ENCODE assay signal across 8 mouse cellular contexts in the genomic region with DNA sequence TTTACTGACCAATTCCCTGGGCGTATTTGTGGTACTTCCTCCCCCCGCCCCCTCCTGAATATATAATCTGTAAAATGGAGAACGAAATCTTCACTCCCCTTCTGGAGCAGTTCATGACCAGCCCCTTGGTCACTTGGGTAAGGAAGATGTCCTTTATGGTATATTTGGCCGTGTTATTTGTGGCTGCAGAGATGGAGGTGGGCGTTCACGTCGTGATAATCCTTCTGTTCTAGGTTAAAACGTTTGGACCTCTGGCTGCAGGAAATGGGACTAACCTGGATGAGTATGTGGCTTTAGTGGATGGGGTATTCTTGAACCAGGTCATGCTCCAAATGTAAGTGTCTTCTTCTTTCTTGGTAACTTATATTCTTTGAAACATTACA. TPM values are rescaled to one million over a fixed set of nuclear protein-coding genes. Genes with fewer than 3 reads are reported as not detected.
DNase-seq lines count a peak whose midpoint lies in the region; ATAC-seq and TF ChIP-seq lines count a peak whose summit lies in the region.

No protein-coding gene starts in this region.

- ATAC-seq in kidney, postnatal 0 days (replicated peaks; ENCODE audit: low FRiP score, low read depth) = peak; percentile 2; the same call in 1 of the 2 replicates
- ATAC-seq in forebrain, postnatal 0 days = no peak; the same call in 1 of the 2 replicates
- no peak for ATAC-seq in liver, embryonic 14.5 days (ENCODE audit: insufficient read depth)

- H3K9ac ChIP-seq in kidney, postnatal 0 days (ENCODE audit: low read depth, low read length) = peak overlapping the region; percentile 87
- H3K9ac ChIP-seq in forebrain, postnatal 0 days = peak overlapping the region; percentile 97
- H3K9ac ChIP-seq in liver, embryonic 14.5 days (replicated peaks) = peak overlapping the region; percentile 73

- peak overlapping the region; percentile 97 for H3K4me3 ChIP-seq in kidney, postnatal 0 days (replicated peaks; ENCODE audit: low read depth, low read length)
- peak overlapping the region; percentile 95 for H3K4me3 ChIP-seq in bone marrow macrophage, adult 2 months (ENCODE audit: insufficient read depth, low read length)
- H3K4me3 ChIP-seq in forebrain, postnatal 0 days (ENCODE audit: low read depth, low read length) = peak overlapping the region; percentile 96
- peak overlapping the region; percentile 76 to 93 for H3K4me3 ChIP-seq in liver, embryonic 14.5 days (ENCODE audit: insufficient read depth in 1 of 2, low read depth in 2 of 2, low read length in 2 of 2)

- no peaks in the 10 kb centered on the region for H3K36me3 ChIP-seq in kidney, postnatal 0 days (ENCODE audit: insufficient read depth, low read length)
- no peaks in the 10 kb centered on the region for H3K36me3 ChIP-seq in forebrain, postnatal 0 days (ENCODE audit: insufficient read depth)
- H3K36me3 ChIP-seq in liver, embryonic 14.5 days (replicated peaks; ENCODE audit: control insufficient read depth, insufficient read depth, low read depth) = no peaks in the 10 kb centered on the region

- WGBS in kidney, postnatal 0 days = 1% methylated on average over 8 of the region's 8 CpGs
- WGBS in forebrain, postnatal 0 days = under 1% methylated on average over 8 of the region's 8 CpGs
- WGBS in liver, embryonic 14.5 days (ENCODE audit: insufficient replicate concordance) = under 1% methylated on average over 8 of the region's 8 CpGs

- no peak for TF ChIP-seq CTCF in kidney, postnatal 0 days (IDR thresholded peaks at IDR 0.05; ENCODE audit: low read depth)
- TF ChIP-seq CTCF in bone marrow macrophage, adult 2 months (IDR thresholded peaks at IDR 0.05; ENCODE audit: low read depth, low read length) = no peak
- TF ChIP-seq CTCF in forebrain, postnatal 0 days (IDR thresholded peaks at IDR 0.05; ENCODE audit: low read depth) = no peak
- peak; percentile 7; the same call in 1 of the 2 replicates for TF ChIP-seq CTCF in liver, embryonic 14.5 days (IDR thresholded peaks at IDR 0.05; ENCODE audit: low read depth)

- H3K9me3 ChIP-seq in kidney, postnatal 0 days (replicated peaks; ENCODE audit: low read length) = no peaks in the 10 kb centered on the region
- no peaks in the 10 kb centered on the region for H3K9me3 ChIP-seq in forebrain, postnatal 0 days (ENCODE audit: low read length)
- H3K9me3 ChIP-seq in liver, embryonic 14.5 days (ENCODE audit: control insufficient read depth, low read length) = no peaks in the 10 kb centered on the region

- no peaks in the 10 kb centered on the region for H3K27me3 ChIP-seq in kidney, postnatal 0 days (ENCODE audit: insufficient read depth, low read length)
- H3K27me3 ChIP-seq in forebrain, postnatal 0 days (ENCODE audit: insufficient read depth, low read length) = no peaks in the 10 kb centered on the region
- no peaks in the 10 kb centered on the region for H3K27me3 ChIP-seq in liver, embryonic 14.5 days (ENCODE audit: control insufficient read depth, insufficient read depth, low read length)

- TF ChIP-seq EP300 in liver, embryonic 14.5 days (IDR thresholded peaks at IDR 0.05; ENCODE audit: low read depth) = no peak

- TF ChIP-seq POLR2A in bone marrow macrophage, adult 2 months (IDR thresholded peaks at IDR 0.05; ENCODE audit: borderline replicate concordance, low read depth, low read length) = no peak

- H3K4me2 ChIP-seq in kidney, postnatal 0 days (ENCODE audit: low read length) = peak overlapping the region; percentile 76
- peak overlapping the region; percentile 61 for H3K4me2 ChIP-seq in forebrain, postnatal 0 days (ENCODE audit: low read depth)
- H3K4me2 ChIP-seq in liver, embryonic 14.5 days (ENCODE audit: low read depth) = peak overlapping the region; percentile 86

- peak overlapping the region; percentile 92; the same call in 1 of the 2 replicates for H3K27ac ChIP-seq in kidney, postnatal 0 days
- H3K27ac ChIP-seq in bone marrow macrophage, adult 2 months (ENCODE audit: insufficient read depth, low read depth, low read length) = peak overlapping the region; percentile 71
- H3K27ac ChIP-seq in forebrain, postnatal 0 days (ENCODE audit: low read depth, low read length) = peak overlapping the region; percentile 98
- no peak overlapping the region for H3K27ac ChIP-seq in liver, embryonic 14.5 days

- DNase-seq in kidney, postnatal 0 days (ENCODE audit: low spot score) = no peak
- DNase-seq in kidney, adult 11 months = no peak
- DNase-seq in forebrain, postnatal 0 days = no peak
- DNase-seq in liver, embryonic 14.5 days (ENCODE audit: low read depth in 3 of 3, low spot score in 3 of 3) = no peak
- DNase-seq in telencephalon, adult 2 months (ENCODE audit: low read depth, low spot score) = peak; percentile 19
- DNase-seq in layer of hippocampus, adult 9-11 months = no peak
- DNase-seq in T-cell, adult 2 months (ENCODE audit: low spot score) = no peak

- H3K4me1 ChIP-seq in kidney, postnatal 0 days (replicated peaks; ENCODE audit: insufficient read depth, low read length) = no peaks in the 10 kb centered on the region
- H3K4me1 ChIP-seq in bone marrow macrophage, adult 2 months (ENCODE audit: control insufficient read depth, insufficient read depth, low read length) = peaks cover 5% of the 10 kb centered on the region
- H3K4me1 ChIP-seq in forebrain, postnatal 0 days (ENCODE audit: insufficient read depth) = peaks cover 8% of the 10 kb centered on the region; the same call in 1 of the 2 replicates
- H3K4me1 ChIP-seq in liver, embryonic 14.5 days (replicated peaks; ENCODE audit: control insufficient read depth in 2 of 2, insufficient read depth in 2 of 2, low read length in 1 of 2) = peaks cover 3 to 4% of the 10 kb centered on the region in 2 experiments; a peak in 2 of 4 replicates

RNA-seq across cellular contexts. Expression of a gene that starts 0.8 kb away (rescaled TPM):
- 19.5 and 21.8 TPM in 2 replicates for polyA plus RNA-seq in kidney, postnatal 0 days (2015; fragmentation: Nextera tagmentation; extraction: Ambion mirVana)
- 21.8 and 23.5 TPM in 2 replicates for polyA plus RNA-seq in bone marrow macrophage, adult 2 months (2012; ENCODE audit: insufficient read depth, insufficient read length, missing spikeins)
- 105 and 135 TPM in 2 replicates for total RNA-seq in forebrain, postnatal 0 days (2014; rRNA removed)
- 53.4 and 81.6 TPM in 2 replicates for polyA plus RNA-seq in forebrain, postnatal 0 days (2015; fragmentation: Nextera tagmentation; extraction: Ambion mirVana)
- 0.75 and 1.2 TPM in 2 replicates for polyA plus RNA-seq in liver, embryonic 14.5 days (2012; rRNA removed)
- polyA plus RNA-seq in liver, embryonic 14.5 days (2014; fragmentation: Nextera tagmentation; extraction: Ambion mirVana) = 2.9 and 3.5 TPM in 2 replicates
